Mouse (Mus musculus): ENCODE measurements around the gene Acsm2.
A peak's percentile ranks its signal among the peaks of the same experiment; 100 is the strongest.

DNA sequence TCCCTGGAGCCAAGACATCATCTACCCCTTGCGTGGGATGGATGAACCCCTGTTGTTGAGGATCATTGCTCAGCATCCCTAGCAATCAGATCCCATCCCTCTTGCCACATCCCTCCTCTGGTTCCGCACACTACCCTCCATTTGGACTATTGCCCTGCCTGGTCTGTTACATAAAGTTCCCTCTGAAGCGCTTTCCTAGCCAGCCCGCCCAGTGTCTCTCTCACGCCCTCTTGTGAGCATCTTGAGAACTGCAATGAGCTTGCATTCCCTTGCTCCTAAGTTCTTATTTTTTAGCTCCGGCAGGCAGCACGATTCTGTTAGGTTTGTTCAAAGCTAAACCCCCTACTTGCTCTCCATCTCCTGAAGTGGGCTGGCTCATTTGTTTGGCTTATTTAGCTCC is 41.1 kb upstream of the Acsm2 start:
- TF ChIP-seq CTCF (conservative IDR thresholded peaks at IDR 0.05; ENCODE audit: insufficient read depth, insufficient read length, low read depth, low read length): peak; percentile 93
- TF ChIP-seq POLR2A (IDR thresholded peaks at IDR 0.05; ENCODE audit: low read depth, low read length): no peak
